Mouse (Mus musculus): Measurements from ENCODE around the gene Rfc1. TPM values are rescaled to one million over a fixed set of nuclear protein-coding genes. Genes with fewer than 3 reads are reported as not detected.
"Not testable (repeated sequence)": the region's sequence is repeated elsewhere in the genome, so short reads cannot be mapped to it uniquely, and the experiment has no call there.

The Rfc1 gene
- total RNA-seq, 2 experiments from 2014 or later: 24.5 to 32.0 TPM

DNA sequence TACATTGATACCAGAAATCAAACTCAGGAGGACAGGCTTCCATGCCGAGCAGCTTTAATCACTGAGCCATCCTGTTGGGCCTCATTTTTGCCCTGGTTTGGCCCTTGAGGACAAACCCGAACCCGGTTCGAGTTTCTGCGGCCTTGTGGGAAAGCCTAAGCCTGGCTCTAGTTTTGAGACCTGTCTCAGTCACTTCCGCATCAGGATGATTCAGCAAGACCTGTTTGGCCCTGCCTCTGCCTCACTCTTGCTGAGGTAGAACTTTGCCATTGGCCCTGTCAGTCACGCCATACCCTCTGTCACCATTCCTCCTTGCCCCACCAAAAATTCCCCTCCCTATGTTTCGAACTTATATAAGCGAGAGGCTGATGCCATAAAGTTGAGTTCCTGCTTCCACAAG is 35.3 kb downstream of the Rfc1 start:
- no peak for DNase-seq (ENCODE audit: low spot score in 2 of 2)

DNA sequence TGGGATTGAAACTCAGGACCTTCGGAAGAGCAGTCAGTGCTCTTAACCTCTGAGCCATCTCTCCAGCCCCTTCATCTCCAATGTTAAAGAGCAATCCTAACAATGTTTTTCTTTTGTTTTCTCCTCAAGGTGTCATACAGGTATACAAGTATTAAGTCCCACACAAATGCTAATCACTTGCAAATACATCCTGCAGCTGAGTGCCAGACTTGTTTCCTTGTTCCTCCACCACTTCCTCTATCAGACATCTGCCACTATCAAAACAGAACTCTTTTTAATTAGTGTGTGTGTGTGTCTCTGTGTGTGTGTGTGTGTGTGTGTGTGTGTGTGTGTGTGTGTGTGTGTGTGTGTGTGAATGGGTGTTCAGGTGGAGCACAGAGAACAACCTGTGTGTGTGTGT is 35.8 kb downstream of the Rfc1 start:
- not testable (repeated sequence) for DNase-seq (ENCODE audit: low spot score in 2 of 2)

DNA sequence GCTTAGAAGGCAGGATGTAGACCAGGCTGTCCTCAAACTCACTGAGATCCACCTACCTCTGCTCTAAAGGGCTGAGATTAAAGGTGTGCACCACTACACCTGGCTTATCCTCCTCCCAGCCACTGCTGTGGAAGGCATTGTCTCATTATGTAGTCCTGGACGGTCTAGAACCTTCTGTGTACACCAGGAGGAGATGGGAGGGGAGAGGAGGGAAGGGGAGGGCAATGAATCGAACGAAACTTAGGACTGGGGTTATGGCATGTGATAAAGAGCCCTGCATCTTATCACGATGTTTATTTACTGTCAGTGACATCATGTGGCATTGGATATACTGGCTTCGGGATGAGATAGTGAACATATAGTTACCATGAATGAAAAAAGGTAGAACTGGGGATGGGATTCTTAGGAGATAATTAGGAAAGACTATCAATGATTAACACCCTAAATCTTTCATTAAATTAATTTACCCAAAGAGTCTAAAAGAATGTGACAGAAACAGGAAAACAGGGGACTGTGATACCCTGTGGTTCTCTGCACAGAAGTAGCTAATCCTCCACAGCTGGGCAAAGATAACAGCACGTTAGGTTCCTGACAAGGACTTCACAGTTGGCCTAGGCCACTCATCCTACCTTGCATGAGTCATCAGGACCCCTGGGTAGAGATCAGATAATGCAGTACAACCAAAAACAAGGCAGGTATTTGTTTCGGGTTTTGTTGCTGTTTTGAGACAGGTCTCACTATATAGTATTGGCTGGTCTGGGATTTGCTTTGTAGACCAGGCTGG is 37.1 kb downstream of the Rfc1 start:
- no peak for DNase-seq (ENCODE audit: low spot score in 2 of 2)

DNA sequence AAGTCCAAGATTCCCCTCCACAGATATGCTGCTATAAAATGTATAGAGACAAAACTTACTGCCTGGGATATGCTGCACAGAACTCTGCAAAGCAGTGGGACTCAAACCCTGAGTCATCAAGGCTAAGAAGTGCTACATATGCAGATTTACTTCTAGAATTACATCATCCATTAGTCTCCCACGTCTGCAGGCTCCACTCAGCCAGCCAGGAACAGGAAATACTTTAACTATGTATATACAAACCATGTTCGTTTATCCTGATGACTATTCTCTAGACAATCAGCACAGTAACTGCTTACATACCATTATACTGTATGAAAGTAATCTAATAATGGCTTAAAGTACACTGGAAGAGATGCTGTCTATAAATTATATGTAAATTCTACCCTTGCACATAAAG is 41.2 kb downstream of the Rfc1 start:
- DNase-seq (ENCODE audit: low spot score in 2 of 2): no peak

DNA sequence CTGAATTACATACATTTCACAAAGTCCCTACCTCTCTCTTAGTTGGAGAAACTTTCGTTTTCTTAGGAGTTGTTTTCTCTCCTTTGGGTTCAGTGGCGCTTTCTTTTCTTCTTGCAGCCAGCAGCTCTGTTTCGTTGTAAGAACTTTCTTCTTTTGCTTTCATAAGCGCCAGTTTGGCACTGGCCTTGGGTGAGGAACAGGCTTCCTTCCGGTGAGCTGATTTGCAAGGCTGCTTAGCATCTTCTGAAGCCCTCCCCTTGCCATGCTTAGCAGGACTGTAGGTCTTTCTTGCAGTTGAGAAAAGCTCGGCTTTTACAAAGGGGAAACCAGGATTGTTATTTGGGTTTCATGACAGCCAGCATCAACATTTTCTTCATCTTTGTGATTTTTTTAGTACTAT is 41.8 kb downstream of the Rfc1 start:
- no peak for DNase-seq (ENCODE audit: low spot score in 2 of 2)

DNA sequence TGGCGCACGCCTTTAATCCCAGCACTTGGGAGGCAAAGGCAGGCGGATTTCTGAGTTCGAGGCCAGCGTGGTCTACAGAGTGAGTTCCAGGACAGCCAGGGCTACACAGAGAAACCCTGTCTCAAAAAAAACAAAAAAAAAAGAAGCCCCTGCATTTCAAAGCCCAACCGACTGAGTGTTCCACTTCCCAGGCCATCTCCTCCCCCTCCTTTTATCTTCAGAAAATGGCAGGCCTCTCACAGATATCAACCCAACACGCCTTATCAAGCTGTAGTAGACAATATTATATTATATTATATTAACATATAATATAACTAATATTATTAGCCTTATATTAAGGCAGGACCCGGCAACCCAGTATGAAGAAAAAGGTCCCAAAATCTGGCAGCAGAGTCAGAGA is 46.5 kb downstream of the Rfc1 start:
- DNase-seq (ENCODE audit: low spot score in 2 of 2): not testable (repeated sequence)

DNA sequence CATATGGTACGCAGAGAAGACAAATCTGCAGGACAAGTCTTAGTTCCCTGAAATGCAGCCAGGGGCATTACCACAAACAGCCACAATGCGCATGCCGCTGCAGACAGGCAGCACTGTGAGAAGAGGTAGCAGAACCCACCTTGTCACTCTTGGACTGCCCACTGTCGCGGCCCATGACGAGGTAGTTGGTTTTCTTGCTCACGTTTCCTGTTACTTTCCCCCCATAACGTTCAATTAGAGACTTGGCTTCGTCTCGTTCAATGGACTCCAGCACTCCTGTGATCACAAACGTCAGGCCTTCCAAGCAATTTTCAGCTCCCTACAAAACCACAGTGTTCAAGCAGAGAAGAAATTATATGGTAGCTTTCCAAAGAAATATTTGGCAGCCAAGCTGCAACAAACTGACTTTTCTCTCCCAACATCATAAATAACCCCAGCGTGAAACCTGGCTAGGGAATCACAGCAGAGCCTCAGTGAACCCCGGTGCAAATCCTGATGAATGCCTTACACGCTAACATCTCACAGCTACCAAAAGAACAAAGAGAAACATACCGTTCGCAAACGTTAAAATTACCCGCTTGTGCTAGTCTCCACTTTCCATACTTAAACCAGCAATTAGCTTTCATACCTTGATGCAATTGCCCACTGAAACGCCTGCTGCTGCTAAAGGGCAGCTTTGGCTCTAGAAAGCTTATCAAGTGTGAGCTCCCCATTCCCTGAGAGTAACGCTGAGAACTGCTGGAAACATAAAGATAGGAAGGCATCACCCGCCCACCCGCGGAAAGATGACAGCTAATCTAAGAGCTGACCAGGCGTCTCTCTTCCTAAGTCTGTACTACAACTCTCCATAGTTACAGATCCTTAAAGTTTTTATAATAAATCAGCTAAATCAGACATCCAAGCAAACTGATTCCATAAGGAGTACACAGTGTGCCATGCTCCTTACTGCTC is 47.4 kb downstream of the Rfc1 start:
- DNase-seq (ENCODE audit: low spot score in 2 of 2): no peak

DNA sequence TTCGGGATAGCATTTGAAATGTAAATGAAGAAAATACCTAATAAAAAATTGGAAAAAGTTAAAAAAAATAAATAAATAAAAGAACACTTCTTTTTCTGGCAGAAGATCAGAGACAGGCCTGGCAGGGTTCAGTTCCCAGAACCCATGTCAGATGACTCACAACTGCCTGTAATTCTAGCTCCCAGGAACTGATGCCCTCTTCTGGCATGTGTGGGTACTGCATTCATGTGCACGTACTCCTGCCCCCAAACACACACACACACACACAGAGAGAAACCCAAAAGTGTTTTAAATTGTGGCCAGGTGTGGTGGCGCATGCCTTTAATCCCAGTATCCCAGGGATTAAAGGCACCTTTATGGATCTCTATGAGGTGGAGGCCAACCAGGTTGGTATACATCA is 51.3 kb downstream of the Rfc1 start:
- no peak for DNase-seq (ENCODE audit: low spot score in 2 of 2)

DNA sequence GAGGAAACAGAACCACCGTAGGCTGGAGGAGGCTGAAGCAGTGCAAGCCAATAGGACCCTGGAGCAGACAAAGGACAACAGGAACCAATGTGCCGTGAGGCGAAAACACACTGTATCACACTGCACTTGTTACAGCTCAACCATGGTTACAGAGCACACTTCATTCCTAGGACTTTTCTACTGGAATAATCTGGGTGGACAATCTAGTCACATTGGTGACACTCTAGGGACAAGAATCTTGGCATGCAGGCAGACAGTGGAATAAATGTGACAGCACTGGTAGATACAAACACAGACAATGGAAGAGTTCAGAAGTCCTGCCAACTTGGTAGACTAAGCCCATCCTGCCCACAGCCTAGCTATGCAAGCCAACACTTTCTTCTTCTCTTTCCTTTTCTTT is 54.3 kb downstream of the Rfc1 start:
- no peak for DNase-seq (ENCODE audit: low spot score in 2 of 2)

DNA sequence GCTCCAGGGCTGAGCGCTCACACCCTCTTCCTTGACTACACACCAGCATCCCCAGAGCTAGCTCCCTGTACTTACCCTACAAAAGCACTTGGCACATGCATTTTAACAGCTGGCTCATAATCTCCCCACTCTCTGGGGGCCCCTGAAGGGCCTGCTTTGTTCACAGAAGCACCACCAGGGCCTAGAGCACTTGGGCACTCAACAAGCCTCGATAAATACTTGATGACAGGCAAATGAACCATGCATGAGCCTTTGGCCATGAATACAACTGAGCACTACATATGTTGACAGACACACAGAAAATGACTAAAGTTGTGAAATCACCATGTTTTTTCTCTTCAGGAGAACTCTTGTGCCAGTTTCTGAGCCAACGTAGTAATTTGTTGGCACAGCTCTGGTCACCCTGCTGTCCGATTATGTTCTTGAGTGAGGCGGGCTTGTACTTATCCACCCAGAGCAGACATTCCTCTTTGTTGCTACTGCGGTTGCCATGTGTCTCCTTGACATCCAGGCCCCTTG is 56.3 kb downstream of the Rfc1 start:
- no peak for DNase-seq (ENCODE audit: low spot score in 2 of 2)

DNA sequence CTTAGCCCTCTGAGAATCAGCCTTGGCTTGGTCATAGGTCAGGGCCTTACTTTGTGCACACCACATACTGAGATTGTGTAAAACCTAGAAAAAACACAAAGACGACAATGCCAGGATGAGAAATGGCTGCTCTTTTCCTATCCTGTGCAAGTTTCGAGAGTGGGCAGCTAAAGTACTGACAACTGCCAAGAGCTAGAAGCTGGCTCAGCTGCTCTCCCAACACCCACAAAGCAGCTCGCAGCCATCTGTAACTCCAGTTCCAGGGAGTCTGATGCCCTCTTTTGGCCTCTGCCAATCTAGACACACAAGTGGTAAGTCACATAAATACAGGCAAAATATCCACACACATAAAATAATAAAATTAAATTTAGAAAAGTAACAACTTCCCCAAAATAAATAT is 61.5 kb downstream of the Rfc1 start:
- DNase-seq (ENCODE audit: low spot score in 2 of 2): peak; percentile 21 to 30

DNA sequence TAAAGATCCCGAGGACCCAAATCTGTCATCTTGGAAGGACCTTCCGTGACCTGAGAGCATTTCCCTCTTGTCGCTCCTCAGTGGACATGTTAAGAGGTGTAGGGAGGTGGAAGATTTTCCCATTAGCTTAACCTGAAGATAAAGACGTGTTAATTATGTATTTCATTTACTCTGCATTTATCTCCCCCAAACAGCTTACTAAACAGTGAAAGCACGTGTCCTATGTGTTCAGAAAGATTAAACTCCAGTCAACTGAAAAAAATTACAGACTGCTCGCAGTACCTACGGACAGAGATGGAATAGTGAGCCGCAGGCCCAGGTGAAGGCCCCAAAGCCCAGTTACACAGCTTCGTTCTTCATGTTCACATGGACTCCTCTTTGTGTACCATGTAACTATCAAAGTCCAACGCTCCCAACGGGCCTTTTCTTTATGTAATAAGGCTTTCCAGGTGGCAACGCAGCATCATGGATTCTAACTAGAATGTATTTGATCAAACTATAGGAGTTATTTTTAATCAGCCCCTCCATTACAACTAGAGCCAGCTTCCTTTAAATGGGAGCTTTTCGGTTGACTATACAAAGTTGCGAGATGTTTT is 77.5 kb downstream of the Rfc1 start:
- no peak for DNase-seq (ENCODE audit: low spot score in 2 of 2)

DNA sequence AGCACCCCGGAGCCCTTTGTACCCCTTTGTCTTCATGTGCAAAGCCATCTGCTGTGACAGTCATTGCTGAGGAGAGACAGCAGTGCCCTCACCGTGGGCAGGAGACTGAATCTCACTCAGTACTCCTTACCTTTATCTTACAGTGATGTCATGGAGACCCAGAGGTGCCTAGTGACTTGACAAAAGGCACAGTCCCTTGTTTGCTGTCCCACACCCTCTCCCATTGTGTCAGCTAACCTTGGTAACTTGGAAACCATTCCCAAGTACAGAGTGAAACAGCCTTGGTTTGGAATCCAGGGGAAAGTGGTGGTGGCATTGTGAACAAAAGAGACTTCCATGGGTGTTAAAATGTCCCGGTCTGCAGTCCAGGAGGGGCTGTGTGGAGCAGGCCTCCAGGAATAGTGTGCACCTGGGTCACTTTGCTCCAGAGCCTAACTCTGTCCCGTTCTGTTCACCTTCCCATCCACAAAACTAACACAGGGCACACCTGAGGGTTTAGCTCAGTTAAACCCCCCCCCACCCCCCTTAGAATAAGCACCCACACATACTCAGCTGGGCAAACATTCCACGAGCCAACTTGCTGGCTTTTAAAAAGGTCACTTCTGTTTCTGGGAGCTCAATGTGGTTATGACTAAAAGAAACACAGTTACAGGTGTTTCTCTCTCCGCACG is 85.2 kb downstream of the Rfc1 start:
- DNase-seq (ENCODE audit: low spot score in 2 of 2): no peak

DNA sequence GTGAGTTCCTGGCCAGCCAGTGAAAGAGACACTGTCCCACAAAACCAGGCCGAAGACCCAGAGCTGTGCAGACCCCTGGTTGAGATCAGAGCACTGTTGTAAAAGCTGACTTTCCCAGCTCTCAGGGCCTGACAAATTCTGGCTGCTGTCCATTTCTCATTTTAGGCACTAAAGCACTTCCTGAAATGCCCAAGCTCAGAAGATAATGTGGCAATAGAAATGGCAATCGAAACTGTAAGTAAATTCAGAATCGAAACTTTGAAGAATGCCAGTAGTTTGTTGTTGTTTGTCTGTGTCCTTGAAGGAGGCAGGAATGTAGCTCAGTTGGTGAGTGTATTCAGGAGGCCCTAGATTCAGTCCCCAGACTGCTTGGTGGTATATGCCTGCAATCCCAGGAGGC is 88.2 kb downstream of the Rfc1 start:
- no peak for DNase-seq (ENCODE audit: low spot score in 2 of 2)

DNA sequence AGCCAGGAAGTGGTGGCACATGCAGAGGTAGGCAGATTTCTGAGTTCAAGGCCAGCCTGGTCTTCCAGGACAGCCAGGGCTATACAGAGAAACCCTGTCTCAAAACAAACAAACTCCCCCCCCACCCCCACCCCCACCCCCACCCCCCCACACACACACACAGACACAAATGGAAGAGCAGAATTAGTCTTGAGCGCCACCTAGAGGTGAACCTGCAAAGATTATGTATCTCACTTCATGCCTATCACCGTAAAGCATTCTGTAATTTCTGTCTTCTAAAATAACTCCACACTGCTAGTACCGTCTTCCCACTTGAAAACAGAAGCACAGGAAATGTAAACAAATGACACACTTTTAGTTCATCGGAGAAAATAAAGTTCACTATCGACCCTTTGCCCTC is 92.7 kb downstream of the Rfc1 start:
- DNase-seq (ENCODE audit: low spot score in 2 of 2): peak; percentile 27 to 48

DNA sequence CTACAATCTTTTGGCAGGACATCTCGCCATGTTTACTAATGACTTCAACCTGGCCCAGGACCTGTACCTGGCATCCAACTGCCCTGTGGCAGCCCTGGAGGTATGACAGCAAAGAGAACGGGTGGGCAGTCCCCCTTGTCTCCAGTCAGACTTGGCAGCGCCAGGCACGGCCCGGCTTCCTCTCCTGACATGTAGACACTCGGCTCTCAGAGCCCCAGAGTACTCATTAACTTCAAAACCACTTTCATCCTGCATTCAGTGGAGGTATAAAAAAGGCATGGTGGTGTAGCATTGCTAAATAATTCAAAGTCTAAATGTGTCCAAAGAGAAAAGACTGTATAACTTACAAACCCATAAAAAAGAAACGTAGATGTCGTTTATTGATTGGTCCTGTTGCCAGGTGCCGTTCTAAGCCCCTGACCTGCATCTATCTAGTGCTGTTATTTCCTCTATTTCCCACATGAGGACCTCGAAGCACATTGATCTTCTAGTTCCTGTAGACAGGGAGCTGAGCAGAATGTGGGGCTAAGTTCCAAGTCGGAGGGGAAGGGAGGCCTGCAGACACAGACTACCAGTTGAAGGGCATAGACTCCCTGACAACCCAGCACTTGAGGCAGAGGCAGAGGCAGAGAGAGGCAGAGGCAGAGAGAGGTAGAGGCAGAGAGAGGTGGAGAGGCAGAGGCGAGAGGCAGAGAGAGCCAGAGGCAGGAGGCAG is 104.0 kb downstream of the Rfc1 start:
- DNase-seq (ENCODE audit: low spot score in 2 of 2): no peak

DNA sequence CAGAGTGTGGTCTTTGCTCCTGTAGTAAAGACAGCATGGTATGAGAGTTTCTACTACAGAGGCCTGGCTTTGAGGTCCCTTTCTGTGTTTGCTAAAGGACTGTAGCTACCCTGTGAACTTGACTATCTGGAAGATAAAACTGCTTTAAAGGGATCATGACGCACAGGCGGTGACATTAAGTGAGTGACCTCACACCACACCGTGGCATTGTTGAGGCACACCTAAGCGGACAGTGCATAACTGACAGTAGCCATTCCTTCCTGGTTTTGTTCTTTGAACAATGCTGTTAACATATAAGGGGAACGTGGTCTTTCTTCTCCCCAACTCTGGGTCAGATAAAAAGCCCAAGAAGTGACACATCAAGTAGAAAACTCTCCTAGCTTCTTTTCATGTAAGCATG is 111.4 kb downstream of the Rfc1 start:
- no peak for DNase-seq (ENCODE audit: low spot score in 2 of 2)

DNA sequence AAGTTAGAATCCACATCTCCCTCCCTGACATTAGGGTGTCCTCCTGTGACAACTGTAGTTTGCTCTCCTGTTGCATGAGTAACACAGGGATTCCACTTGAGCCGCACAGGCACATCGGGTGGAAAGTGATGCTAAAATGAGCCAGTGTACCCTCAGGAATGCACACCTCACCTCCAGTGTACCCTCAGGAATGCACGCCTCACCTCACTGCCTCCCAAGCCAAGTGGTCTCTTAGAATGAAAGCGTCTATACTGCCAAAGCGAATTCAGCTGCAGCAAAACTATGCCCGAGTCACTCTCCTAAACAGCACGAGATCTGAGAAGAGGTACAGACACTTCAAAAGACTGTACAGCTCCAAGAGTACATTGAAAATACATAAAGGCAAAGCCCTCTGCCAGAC is 114.4 kb downstream of the Rfc1 start:
- no peak for DNase-seq (ENCODE audit: low spot score in 2 of 2)

DNA sequence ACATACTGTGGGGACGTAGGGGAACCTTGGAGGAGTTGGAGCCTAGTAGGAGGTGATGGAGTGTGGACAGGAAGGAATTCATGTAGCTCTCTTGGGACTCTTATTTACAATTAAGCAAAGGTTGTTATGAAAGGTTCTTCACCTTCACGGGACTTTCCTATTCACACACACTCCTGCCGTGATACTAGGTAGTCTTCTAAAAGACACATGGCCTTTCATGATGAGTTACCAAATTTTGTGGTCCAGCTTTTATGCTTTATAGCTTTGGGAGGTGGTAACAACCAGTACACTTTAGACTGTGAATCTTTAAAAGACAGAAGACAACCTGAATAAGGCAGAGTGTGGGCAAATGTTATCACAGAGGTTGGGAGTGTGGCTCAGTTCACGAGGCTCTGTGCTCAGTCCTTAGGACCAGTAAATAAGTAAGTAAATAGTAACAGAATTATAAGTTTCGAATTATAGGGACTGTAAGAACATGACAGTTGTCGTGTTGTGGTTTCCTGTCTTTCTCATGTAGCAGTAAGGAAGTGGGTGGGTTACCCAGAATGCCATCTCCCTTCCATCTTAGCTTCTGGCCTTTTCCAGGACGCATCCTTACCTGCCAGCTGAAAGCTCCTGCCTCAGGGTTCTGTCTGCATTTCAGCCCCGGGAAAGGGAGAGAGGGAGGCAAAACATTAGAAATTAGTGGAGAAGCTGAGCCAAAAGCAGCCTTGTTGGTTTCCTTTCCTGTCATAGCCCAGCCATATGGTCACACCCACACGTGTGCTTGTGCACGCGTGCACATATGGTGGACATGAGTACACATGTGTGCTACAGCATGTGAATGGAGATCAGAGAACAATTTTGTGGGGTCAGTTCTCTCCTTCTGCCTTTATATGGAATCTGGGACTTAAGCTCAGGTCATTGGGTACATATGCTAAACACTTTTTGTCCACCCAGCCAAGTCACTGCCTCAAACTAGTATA is 117.9 kb downstream of the Rfc1 start:
- no peak for DNase-seq (ENCODE audit: low spot score in 2 of 2)
